Mouse (Mus musculus): ENCODE results near the gene AA986860. TPM values are rescaled to one million over a fixed set of nuclear protein-coding genes. Genes with fewer than 3 reads are reported as not detected.

AA986860 gene
- polyA plus RNA-seq, 1 experiment from 2014 or later = 0.72 TPM

GRCm38 (mm10) chr1:130738551-130739106 is 6.9 kb downstream of the AA986860 start:
- 73% methylated on average over 3 of the region's 3 CpGs for WGBS
- no peak overlapping the region for H3K4me3 ChIP-seq
- peaks cover 13% of the 10 kb centered on the region; the same call in 1 of the 2 replicates for H3K4me1 ChIP-seq
- H3K9me3 ChIP-seq = no peaks in the 10 kb centered on the region
- no peak for DNase-seq (ENCODE audit: low spot score)
- H3K27me3 ChIP-seq (replicated peaks; ENCODE audit: low read depth, poor library complexity, severe bottlenecking) = no peaks in the 10 kb centered on the region
- H3K36me3 ChIP-seq (replicated peaks) = no peaks in the 10 kb centered on the region
- H3K27ac ChIP-seq (replicated peaks) = no peak overlapping the region

GRCm38 (mm10) chr1:130739636-130740035 is 7.9 kb downstream of the AA986860 start:
- no peak overlapping the region for H3K27ac ChIP-seq (replicated peaks)
- no peaks in the 10 kb centered on the region for H3K27me3 ChIP-seq (replicated peaks; ENCODE audit: low read depth, poor library complexity, severe bottlenecking)
- no peaks in the 10 kb centered on the region for H3K36me3 ChIP-seq (replicated peaks)
- no peaks in the 10 kb centered on the region for H3K9me3 ChIP-seq
- no peak for DNase-seq (ENCODE audit: low spot score)
- peaks cover 15% of the 10 kb centered on the region; the same call in 1 of the 2 replicates for H3K4me1 ChIP-seq
- WGBS = 86% methylated on average over 3 of the region's 3 CpGs
- H3K4me3 ChIP-seq = no peak overlapping the region

- DNase-seq (ENCODE audit: low spot score) = no peak
- H3K36me3 ChIP-seq (replicated peaks) = no peaks in the 10 kb centered on the region
- 84% methylated on average over 4 of the region's 4 CpGs for WGBS
- H3K4me3 ChIP-seq = no peak overlapping the region
- H3K27me3 ChIP-seq (replicated peaks; ENCODE audit: low read depth, poor library complexity, severe bottlenecking) = no peaks in the 10 kb centered on the region
- H3K4me1 ChIP-seq = peaks cover 15% of the 10 kb centered on the region; the same call in 1 of the 2 replicates
- no peaks in the 10 kb centered on the region for H3K9me3 ChIP-seq
- H3K27ac ChIP-seq (replicated peaks) = no peak overlapping the region
Observed at GRCm38 (mm10) chr1:130740227-130740648, 8.5 kb downstream of the AA986860 start.

GRCm38 (mm10) chr1:130740781-130741720 is 9.3 kb downstream of the AA986860 start:
- H3K4me3 ChIP-seq = no peak overlapping the region

GRCm38 (mm10) chr1:130742201-130742600 is 10.4 kb downstream of the AA986860 start:
- DNase-seq (ENCODE audit: low spot score) = no peak
- whole genome bisulfite sequencing = 86% methylated on average over 7 of the region's 7 CpGs
- no peak overlapping the region for H3K4me3 ChIP-seq
- H3K27ac ChIP-seq (replicated peaks) = no peak overlapping the region
- H3K4me1 ChIP-seq = peaks cover 14% of the 10 kb centered on the region; the same call in 1 of the 2 replicates
- no peaks in the 10 kb centered on the region for H3K36me3 ChIP-seq (replicated peaks)
- H3K27me3 ChIP-seq (replicated peaks; ENCODE audit: low read depth, poor library complexity, severe bottlenecking) = no peaks in the 10 kb centered on the region
- H3K9me3 ChIP-seq = no peaks in the 10 kb centered on the region

More at GRCm38 (mm10) chr1:130740781-130741720, 9.3 kb downstream of the AA986860 start:
- WGBS = 51% methylated on average over 15 of the region's 15 CpGs
- Histone ChIP-seq H3K27ac (replicated peaks) (peak overlapping the region; percentile 48; the same call in 1 of the 2 replicates), H3K36me3 (replicated peaks) (no peaks in the 10 kb centered on the region), H3K9me3 (no peaks in the 10 kb centered on the region), H3K4me1 (peaks cover 15% of the 10 kb centered on the region; the same call in 1 of the 2 replicates), H3K27me3 (replicated peaks; ENCODE audit: low read depth, poor library complexity, severe bottlenecking) (no peaks in the 10 kb centered on the region)
- no peak for DNase-seq (ENCODE audit: low spot score)

GRCm38 (mm10) chr1:130743775-130744174 is 12.0 kb downstream of the AA986860 start:
- Histone ChIP-seq H3K36me3 (replicated peaks) (no peaks in the 10 kb centered on the region), H3K27me3 (replicated peaks; ENCODE audit: low read depth, poor library complexity, severe bottlenecking) (no peaks in the 10 kb centered on the region), H3K4me3 (no peak overlapping the region), H3K9me3 (no peaks in the 10 kb centered on the region), H3K27ac (replicated peaks) (no peak overlapping the region; the same call in 1 of the 2 replicates), H3K4me1 (peaks cover 10% of the 10 kb centered on the region; the same call in 1 of the 2 replicates)
- DNase-seq (ENCODE audit: low spot score) = no peak
- 82% methylated on average over 1 of the region's 1 CpGs for WGBS

- H3K27ac ChIP-seq (replicated peaks) = no peak overlapping the region
- no peak for DNase-seq (ENCODE audit: low spot score)
- WGBS = 81% methylated on average over 2 of the region's 2 CpGs
Observed at GRCm38 (mm10) chr1:130744217-130744616, 12.4 kb downstream of the AA986860 start.

GRCm38 (mm10) chr1:130744961-130745360 is 13.2 kb downstream of the AA986860 start:
- WGBS = 89% methylated on average over 5 of the region's 5 CpGs
- Histone ChIP-seq H3K4me3 (no peak overlapping the region), H3K4me1 (peaks cover 10% of the 10 kb centered on the region; the same call in 1 of the 2 replicates), H3K27ac (replicated peaks) (no peak overlapping the region), H3K36me3 (replicated peaks) (no peaks in the 10 kb centered on the region), H3K9me3 (no peaks in the 10 kb centered on the region), H3K27me3 (replicated peaks; ENCODE audit: low read depth, poor library complexity, severe bottlenecking) (no peaks in the 10 kb centered on the region)
- DNase-seq (ENCODE audit: low spot score) = no peak

More at GRCm38 (mm10) chr1:130744217-130744616, 12.4 kb downstream of the AA986860 start:
- Histone ChIP-seq H3K27me3 (replicated peaks; ENCODE audit: low read depth, poor library complexity, severe bottlenecking) (no peaks in the 10 kb centered on the region), H3K9me3 (no peaks in the 10 kb centered on the region), H3K4me1 (peaks cover 10% of the 10 kb centered on the region; the same call in 1 of the 2 replicates), H3K4me3 (no peak overlapping the region), H3K36me3 (replicated peaks) (no peaks in the 10 kb centered on the region)

GRCm38 (mm10) chr1:130745591-130745990 is 13.8 kb downstream of the AA986860 start:
- Histone ChIP-seq H3K4me1 (peaks cover 10% of the 10 kb centered on the region; the same call in 1 of the 2 replicates), H3K36me3 (replicated peaks) (no peaks in the 10 kb centered on the region), H3K9me3 (no peaks in the 10 kb centered on the region), H3K27ac (replicated peaks) (no peak overlapping the region), H3K27me3 (replicated peaks; ENCODE audit: low read depth, poor library complexity, severe bottlenecking) (no peaks in the 10 kb centered on the region), H3K4me3 (no peak overlapping the region)
- DNase-seq (ENCODE audit: low spot score) = no peak
- 95% methylated on average over 3 of the region's 3 CpGs for WGBS

- WGBS = 88% methylated on average over 3 of the region's 3 CpGs
- peaks cover 10% of the 10 kb centered on the region; the same call in 1 of the 2 replicates for H3K4me1 ChIP-seq
- no peak overlapping the region for H3K27ac ChIP-seq (replicated peaks)
- H3K27me3 ChIP-seq (replicated peaks; ENCODE audit: low read depth, poor library complexity, severe bottlenecking) = no peaks in the 10 kb centered on the region
- H3K36me3 ChIP-seq (replicated peaks) = no peaks in the 10 kb centered on the region
- H3K4me3 ChIP-seq = no peak overlapping the region
- no peak for DNase-seq (ENCODE audit: low spot score)
- H3K9me3 ChIP-seq = no peaks in the 10 kb centered on the region
Observed at GRCm38 (mm10) chr1:130746819-130747218, 15.0 kb downstream of the AA986860 start.

- H3K27me3 ChIP-seq (replicated peaks; ENCODE audit: low read depth, poor library complexity, severe bottlenecking) = no peaks in the 10 kb centered on the region
- no peaks in the 10 kb centered on the region for H3K9me3 ChIP-seq
- WGBS = 86% methylated on average over 9 of the region's 9 CpGs
- no peaks in the 10 kb centered on the region for H3K4me1 ChIP-seq
- H3K27ac ChIP-seq (replicated peaks) = no peak overlapping the region
- no peaks in the 10 kb centered on the region for H3K36me3 ChIP-seq (replicated peaks)
- no peak for DNase-seq (ENCODE audit: low spot score)
- no peak overlapping the region for H3K4me3 ChIP-seq
Observed at GRCm38 (mm10) chr1:130759689-130760088, 27.9 kb downstream of the AA986860 start.

- DNase-seq (ENCODE audit: low spot score) = no peak
- H3K4me3 ChIP-seq = no peak overlapping the region
- no peaks in the 10 kb centered on the region for H3K9me3 ChIP-seq
- no peaks in the 10 kb centered on the region for H3K36me3 ChIP-seq (replicated peaks)
- H3K27me3 ChIP-seq (replicated peaks; ENCODE audit: low read depth, poor library complexity, severe bottlenecking) = no peaks in the 10 kb centered on the region
- no peak overlapping the region for H3K27ac ChIP-seq (replicated peaks)
- H3K4me1 ChIP-seq = no peaks in the 10 kb centered on the region
- 77% methylated on average over 1 of the region's 1 CpGs for WGBS
Observed at GRCm38 (mm10) chr1:130761597-130761996, 29.8 kb downstream of the AA986860 start.

Measured in embryonic facial prominence, embryonic 10.5 days (tissue).